Mouse (Mus musculus) CH12.LX (cell line): ENCODE data around the gene 2310039H08Rik. TPM values are rescaled to one million over a fixed set of nuclear protein-coding genes. Genes with fewer than 3 reads are reported as not detected.

ENCODE experiments used
- DNase-seq: peaks from one replicate; pipeline ENCODE4 v3.0.0-alpha.2; 2013; ENCODE audit errors: extremely low read depth
- H3K27ac ChIP-seq: 2 replicates; pipeline ENCODE4 v1.5.1; 2012; ENCODE audit warnings: low read depth, mild to moderate bottlenecking, control low read depth, moderate library complexity; ENCODE audit not compliant: insufficient read depth
- H3K27me3 ChIP-seq: replicated peaks from 2 replicates; pipeline ENCODE3; 2012; ENCODE audit warnings: inconsistent platforms
- H3K36me3 ChIP-seq, 2 experiments: replicated peaks in 1 of 2; 2 replicates each; pipeline versions ENCODE3 to v1.6.1; 2012; ENCODE audit warnings: inconsistent platforms in 1 of 2, low read length in 1 of 2, mild to moderate bottlenecking in 1 of 2, mixed read lengths in 1 of 2, moderate library complexity in 1 of 2; ENCODE audit not compliant: control insufficient read depth in 1 of 2, insufficient read depth in 1 of 2
- H3K4me1 ChIP-seq, 2 experiments: 2 replicates each; pipeline ENCODE4 v1.6.1; 2012; ENCODE audit warnings: inconsistent platforms in 1 of 2, moderate library complexity in 1 of 2; ENCODE audit not compliant: insufficient read depth in 2 of 2, control insufficient read depth in 1 of 2
- H3K4me2 ChIP-seq: 2 replicates; pipeline ENCODE4 v1.6.1; 2012; ENCODE audit warnings: low read depth, mild to moderate bottlenecking, control low read depth; ENCODE audit not compliant: poor library complexity, insufficient read depth, severe bottlenecking
- H3K4me3 ChIP-seq, 3 experiments: fragments of 150-350 bp in 1 of 3; sonication (generic) in 1 of 3; replicated peaks in 1 of 3; 2 replicates each; pipeline versions ENCODE3 to v1.5.1; 2011 to 2012; ENCODE audit warnings: low read depth in 2 of 3, low read length in 2 of 3, mild to moderate bottlenecking in 2 of 3, moderate library complexity in 2 of 3, control low read depth in 1 of 3, improper control_type of control experiment in 1 of 3, inconsistent platforms in 1 of 3, mixed read lengths in 1 of 3; ENCODE audit not compliant: poor library complexity in 1 of 3
- H3K79me2 ChIP-seq: replicated peaks from 2 replicates; pipeline ENCODE4 v1.6.1; 2012; ENCODE audit warnings: mild to moderate bottlenecking, moderate library complexity; ENCODE audit not compliant: control insufficient read depth, poor library complexity, insufficient read depth, severe bottlenecking; ENCODE audit errors: extremely low read depth
- H3K9ac ChIP-seq: 2 replicates; pipeline ENCODE4 v1.6.1; 2012; ENCODE audit warnings: low read depth, mild to moderate bottlenecking, control low read depth, moderate library complexity; ENCODE audit not compliant: insufficient read depth
- H3K9me3 ChIP-seq: replicated peaks from 2 replicates; pipeline ENCODE3; 2012; ENCODE audit warnings: low read length, inconsistent platforms, mixed read lengths
- BHLHE40 ChIP-seq: IDR thresholded peaks from 2 replicates; pipeline ENCODE4 v1.6.1; 2011; ENCODE audit warnings: mild to moderate bottlenecking, low read depth, low read length, improper control_type of control experiment
- CTCF ChIP-seq, 2 experiments: IDR thresholded peaks in 1 of 2; conservative IDR thresholded peaks in 1 of 2; 2 replicates each; pipeline ENCODE4 v1.5.1; 2011 to 2012; ENCODE audit warnings: low read depth in 2 of 2, low read length in 2 of 2, improper control_type of control experiment in 1 of 2, inconsistent platforms in 1 of 2, mild to moderate bottlenecking in 1 of 2, moderate library complexity in 1 of 2
- E2F4 ChIP-seq: IDR thresholded peaks from 2 replicates; pipeline ENCODE4 v1.6.1; 2011; ENCODE audit warnings: low read depth, low read length, improper control_type of control experiment; ENCODE audit not compliant: insufficient replicate concordance
- GABPA ChIP-seq: IDR thresholded peaks from 2 replicates; pipeline ENCODE4 v1.6.1; 2012; ENCODE audit warnings: low read depth, low read length, improper control_type of control experiment, inconsistent platforms; ENCODE audit not compliant: insufficient replicate concordance
- JUN ChIP-seq: IDR thresholded peaks from 2 replicates; pipeline ENCODE4 v1.6.1; 2011; ENCODE audit warnings: low read depth, mild to moderate bottlenecking, low read length, improper control_type of control experiment, moderate library complexity; ENCODE audit not compliant: insufficient read depth
- JUND ChIP-seq: conservative IDR thresholded peaks from 2 replicates; pipeline ENCODE4 v1.6.1; 2011; ENCODE audit warnings: low read depth, low read length, improper control_type of control experiment
- MAZ ChIP-seq: IDR thresholded peaks from 2 replicates; pipeline ENCODE4 v1.6.1; 2012; ENCODE audit warnings: low read depth, mild to moderate bottlenecking, inconsistent platforms, low read length, improper control_type of control experiment, moderate library complexity
- NELFE ChIP-seq: IDR thresholded peaks from 2 replicates; pipeline ENCODE4 v1.6.1; 2011; ENCODE audit warnings: low read depth, low read length, improper control_type of control experiment
- NRF1 ChIP-seq: IDR thresholded peaks from 2 replicates; pipeline ENCODE4 v1.6.1; 2014; ENCODE audit warnings: low read depth, mild to moderate bottlenecking, inconsistent platforms, low read length, improper control_type of control experiment, moderate library complexity
- PAX5 ChIP-seq: IDR thresholded peaks from 2 replicates; pipeline ENCODE4 v1.6.1; 2012; ENCODE audit warnings: low read length, inconsistent platforms, mixed read lengths
- RAD21 ChIP-seq: IDR thresholded peaks from 2 replicates; pipeline ENCODE4 v1.6.1; 2011; ENCODE audit warnings: low read depth, mild to moderate bottlenecking, low read length, improper control_type of control experiment, moderate library complexity
- SIN3A ChIP-seq: IDR thresholded peaks from 2 replicates; pipeline ENCODE4 v1.6.1; 2012; ENCODE audit warnings: low read length, improper control_type of control experiment, inconsistent platforms
- SMC3 ChIP-seq: IDR thresholded peaks from 2 replicates; pipeline ENCODE4 v1.6.1; 2011; ENCODE audit warnings: low read depth, low read length, improper control_type of control experiment
- USF1 ChIP-seq: IDR thresholded peaks from 2 replicates; pipeline ENCODE4 v1.6.1; 2014; ENCODE audit warnings: low read depth, mild to moderate bottlenecking, inconsistent platforms, low read length, improper control_type of control experiment
- ZKSCAN1 ChIP-seq: IDR thresholded peaks from 2 replicates; pipeline ENCODE4 v1.6.1; 2012; ENCODE audit warnings: low read depth, inconsistent platforms, low read length, improper control_type of control experiment, borderline replicate concordance
- ZNF384 ChIP-seq: IDR thresholded peaks from 2 replicates; pipeline ENCODE4 v1.6.1; 2012; ENCODE audit warnings: low read depth, low read length, improper control_type of control experiment, inconsistent platforms
- dilution Hi-C: fragments of 300-500 bp; cut with MboI; formaldehyde crosslinking; loops from 2 replicates; pipeline ENCODE4 v1.14.3; 2020; ENCODE audit warnings: low sequenced_read_pairs; ENCODE audit not compliant: extremely low pct_unique_long_range_greater_than_20kb, extremely low pct_ligation_motif_present
- in situ Hi-C: fragments of 300-500 bp; cut with MboI; formaldehyde crosslinking; loops from 3 replicates; pipeline ENCODE4 v1.14.3; 2019; ENCODE audit warnings: low sequenced_read_pairs, low pct_ligation_motif_present, low pct_unique_long_range_greater_than_20kb, mixed read lengths
- polyA plus RNA-seq: library from polyadenylated mRNA; unstranded; fragments of >175 nt; gene quantifications from 2 replicates; pipeline ENCODE4 v1.2.1, GENCODE M21; 2012; ENCODE audit warnings: low read depth; ENCODE audit not compliant: insufficient read length
- total RNA-seq, 2 experiments: library from RNA; depleted of rRNA; stranded (reverse); fragments of 300-350 nt in 1 of 2; fragments of >200 nt in 1 of 2; gene quantifications; 2 replicates each; pipeline ENCODE4 v1.2.3; 2012 to 2014

Gene 2310039H08Rik
- total and polyA plus RNA-seq, 3 experiments: 33.3 to 79.3 (median 65.8) TPM

- dilution Hi-C loops (no loop called here), in situ Hi-C loops (loop anchor here (5.0 kb wide), 2 partner anchors 34 to 119 kb away; partner anchors contain the start of gene Cul7)
- Histone ChIP-seq H3K4me1 (peaks cover 8 to 28% of the 10 kb centered on the region in 2 experiments), H3K4me2 (peak overlapping the region; percentile 64), H3K9me3 (no peaks in the 10 kb centered on the region), H3K4me3 (peak overlapping the region in 2 of 3 experiments; percentile 67 to 88), H3K79me2 (no peaks in the 10 kb centered on the region; the same call in 1 of the 2 replicates), H3K9ac (peak overlapping the region; percentile 64; the same call in 1 of the 2 replicates), H3K36me3 (peaks cover 20 to 26% of the 10 kb centered on the region in 2 experiments), H3K27ac (no peak overlapping the region), H3K27me3 (no peaks in the 10 kb centered on the region)
- TF ChIP-seq E2F4 (no peak), JUN (no peak), NRF1 (no peak), NELFE (no peak), SIN3A (no peak), MAZ (no peak), ZNF384 (no peak), SMC3 (no peak), ZKSCAN1 (no peak), USF1 (no peak), GABPA (no peak), BHLHE40 (no peak), RAD21 (no peak), JUND (no peak), CTCF (conservative IDR thresholded peaks at IDR 0.05 in 1 of 2, IDR thresholded peaks at IDR 0.05 in 1 of 2; ENCODE audit: low read depth in 2 of 2, low read length in 2 of 2) (no peak), PAX5 (no peak)
- no peak for DNase-seq
These were observed 819 bp upstream of the 2310039H08Rik start for GRCm38 (mm10) chr17:46771616-46772015.

- no peak for DNase-seq
- Histone ChIP-seq H3K4me1 (peaks cover 8 to 28% of the 10 kb centered on the region in 2 experiments), H3K79me2 (no peaks in the 10 kb centered on the region; the same call in 1 of the 2 replicates), H3K27me3 (no peaks in the 10 kb centered on the region), H3K36me3 (peaks cover 21 to 26% of the 10 kb centered on the region in 2 experiments), H3K9ac (peak overlapping the region; percentile 64; the same call in 1 of the 2 replicates), H3K4me3 (peak overlapping the region; percentile 67 to 88 (median 86)), H3K4me2 (peak overlapping the region; percentile 64), H3K9me3 (no peaks in the 10 kb centered on the region)
- in situ Hi-C loops: loop anchor here (5.0 kb wide), 2 partner anchors 35 to 120 kb away; partner anchors contain the start of gene Cul7
- 0 out of 2 replicates have a peak, but pooled peaks have one; percentile 0 for TF ChIP-seq MAZ
- TF ChIP-seq RAD21: no peak
- TF ChIP-seq, all 38 proteins: peak for 1
- H3K27ac ChIP-seq: peak overlapping the region; percentile 85; the same call in 1 of the 2 replicates
- dilution Hi-C loops: no loop called here
These were observed 414 bp upstream of the 2310039H08Rik start for GRCm38 (mm10) chr17:46772038-46772403.
